Mouse (Mus musculus): ENCODE data around the gene Cabcoco1.

Gene Cabcoco1

DNA sequence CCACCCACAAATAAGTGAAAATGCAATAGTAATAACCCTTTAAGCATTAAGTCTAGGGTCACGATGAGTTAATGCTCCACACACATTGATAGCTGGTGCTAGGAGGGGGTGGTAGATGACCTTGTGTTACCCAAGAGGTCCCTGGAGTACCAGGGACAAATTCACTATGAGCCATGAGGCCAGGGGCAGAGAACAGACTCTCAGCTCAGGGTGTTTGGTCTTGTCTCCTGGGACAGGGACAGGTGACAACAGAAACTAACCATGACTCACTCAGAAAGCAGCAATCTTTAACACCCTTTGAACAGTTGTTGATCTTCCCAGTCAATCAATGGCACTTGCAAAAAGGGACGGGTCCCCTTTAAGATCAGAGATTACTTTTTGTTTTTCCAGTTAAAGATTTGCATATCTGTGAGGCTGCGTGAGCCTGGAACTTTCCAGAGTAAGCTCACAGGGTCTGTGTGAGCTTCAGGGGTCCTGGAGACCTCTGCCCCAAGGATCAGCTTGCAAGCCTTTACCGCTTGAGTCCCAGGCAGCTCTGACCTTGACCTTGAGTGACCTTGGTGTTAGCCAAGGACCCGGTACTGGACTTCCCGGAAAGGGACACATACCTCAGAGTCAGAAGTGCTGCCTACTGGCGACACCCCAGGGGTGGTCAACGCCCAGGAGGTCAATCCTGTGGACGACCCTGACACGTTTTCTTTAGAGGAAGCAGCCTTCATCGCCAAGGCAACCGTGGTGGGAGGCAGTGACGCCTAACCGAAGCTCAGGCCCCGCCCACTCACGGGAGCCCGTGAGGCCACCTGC lies at the start of gene Cabcoco1:
TSS of gene Cabcoco1 (minus strand) at position 758 of the 804 bp plus-strand sequence.
- DNase-seq (ENCODE audit: low spot score in 2 of 2): peak; percentile 60 to 64

DNA sequence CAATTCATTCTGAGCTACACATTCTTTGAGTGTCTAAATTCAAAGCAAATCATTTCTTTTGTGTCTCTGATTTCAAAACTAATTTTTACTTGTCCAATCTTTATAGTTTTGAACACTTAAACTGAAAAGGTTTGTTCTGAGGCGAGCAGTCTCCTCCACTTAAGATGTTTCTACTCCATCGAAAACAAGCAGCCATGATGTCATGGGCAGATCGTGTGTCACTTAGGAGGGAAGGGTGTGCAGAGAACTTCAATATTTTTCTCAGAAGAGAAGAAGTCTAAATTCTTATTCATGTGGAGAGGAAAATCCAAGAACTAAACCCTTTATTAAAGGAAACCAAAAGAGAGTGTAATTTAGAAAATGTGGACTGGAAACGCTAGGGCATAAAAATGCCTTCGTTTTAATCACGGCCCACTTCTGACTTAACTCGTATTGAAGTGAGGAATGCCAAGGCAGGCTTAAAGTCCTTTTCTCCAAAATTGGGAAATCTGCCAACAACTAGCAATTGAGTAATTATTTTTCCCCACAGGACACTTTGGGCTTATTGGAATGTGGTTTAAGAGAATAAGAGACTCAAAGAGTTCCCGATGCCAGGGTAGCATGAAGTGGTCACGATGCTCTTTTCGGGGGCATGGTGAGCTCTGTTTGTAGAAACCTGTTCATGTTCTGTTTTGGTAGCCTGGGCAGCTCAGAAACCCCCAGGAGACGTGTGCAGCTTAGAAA lies 48.0 kb upstream of the Cabcoco1 start:
- DNase-seq (ENCODE audit: low spot score in 2 of 2): no peak

DNA sequence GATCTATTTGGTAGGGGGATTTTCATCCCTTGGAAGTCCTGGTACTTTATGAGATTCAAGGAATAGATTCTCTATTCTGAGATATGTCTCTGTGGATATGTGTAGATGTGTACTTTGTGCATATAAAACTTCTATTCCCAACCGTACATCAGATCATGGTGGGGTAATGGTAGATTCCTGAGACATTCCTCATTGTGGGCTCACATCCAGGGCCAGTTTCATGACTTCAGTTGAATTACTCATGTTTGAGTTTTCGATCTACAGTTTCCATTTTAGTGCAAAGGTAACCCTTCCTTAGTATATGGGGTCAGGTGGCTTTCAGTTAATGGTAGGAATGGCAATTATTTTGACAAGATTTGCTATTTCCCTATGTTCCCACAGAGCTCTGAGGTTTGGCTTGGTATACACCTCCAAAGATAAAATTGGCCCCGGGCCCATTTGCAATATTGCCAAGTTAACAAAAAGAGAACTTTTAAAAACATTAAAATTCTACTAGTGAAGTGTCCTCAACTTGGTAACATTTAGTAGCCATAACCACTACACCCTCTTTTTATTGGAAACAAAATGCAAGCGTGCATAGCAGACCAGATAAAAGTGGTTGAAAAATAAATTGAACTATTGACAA lies 45.8 kb upstream of the Cabcoco1 start:
- DNase-seq (ENCODE audit: low spot score in 2 of 2): no peak

GRCm38 (mm10) chr10:68577321-68577720 lies 35.6 kb upstream of the Cabcoco1 start:
- no peak for DNase-seq (ENCODE audit: low spot score in 2 of 2)

DNA sequence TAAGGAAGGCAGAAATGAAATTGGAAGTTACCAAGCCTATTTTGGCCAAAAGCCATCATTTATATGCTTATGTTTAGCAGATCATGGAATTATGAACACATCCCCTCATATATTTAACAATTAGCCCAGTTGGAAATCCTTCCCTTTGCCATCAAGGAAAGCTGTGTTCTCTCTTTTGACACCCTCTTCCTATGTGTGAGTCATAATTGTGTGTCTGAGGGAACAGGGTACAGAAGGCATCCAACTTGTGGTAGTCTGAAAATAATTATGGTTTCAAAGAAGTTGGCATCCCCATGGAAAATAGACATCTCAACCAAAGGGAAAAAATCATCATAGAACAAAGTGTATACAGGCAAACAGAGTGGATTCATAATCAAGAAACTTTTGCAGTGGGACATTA lies 26.5 kb upstream of the Cabcoco1 start:
- DNase-seq (ENCODE audit: low spot score in 2 of 2): no peak

GRCm38 (mm10) chr10:68562344-68562743 lies 20.6 kb upstream of the Cabcoco1 start:
- DNase-seq (ENCODE audit: low spot score in 2 of 2): no peak

DNA sequence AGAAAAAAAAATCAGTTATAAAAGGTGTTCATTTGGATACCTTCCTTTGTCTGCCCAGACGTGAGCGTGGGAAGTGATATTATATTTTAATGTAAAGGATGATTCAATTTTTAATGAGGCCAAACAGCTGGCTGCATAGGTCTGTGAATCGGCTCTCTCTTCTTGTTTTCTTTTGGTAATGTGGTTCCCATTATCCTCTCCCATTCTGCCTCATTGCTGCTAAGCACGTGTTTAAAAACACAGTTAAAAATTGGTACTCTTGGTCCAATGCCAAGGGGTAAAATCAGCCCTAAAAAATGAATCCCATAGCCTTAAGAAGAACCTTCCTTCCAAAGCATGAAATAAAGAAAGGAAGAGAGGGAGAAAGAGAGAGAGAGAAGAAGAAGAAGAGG lies 17.1 kb upstream of the Cabcoco1 start:
- DNase-seq (ENCODE audit: low spot score in 2 of 2): no peak

GRCm38 (mm10) chr10:68558105-68558827 lies 16.6 kb upstream of the Cabcoco1 start:
- DNase-seq (ENCODE audit: low spot score in 2 of 2): peak; percentile 29

DNA sequence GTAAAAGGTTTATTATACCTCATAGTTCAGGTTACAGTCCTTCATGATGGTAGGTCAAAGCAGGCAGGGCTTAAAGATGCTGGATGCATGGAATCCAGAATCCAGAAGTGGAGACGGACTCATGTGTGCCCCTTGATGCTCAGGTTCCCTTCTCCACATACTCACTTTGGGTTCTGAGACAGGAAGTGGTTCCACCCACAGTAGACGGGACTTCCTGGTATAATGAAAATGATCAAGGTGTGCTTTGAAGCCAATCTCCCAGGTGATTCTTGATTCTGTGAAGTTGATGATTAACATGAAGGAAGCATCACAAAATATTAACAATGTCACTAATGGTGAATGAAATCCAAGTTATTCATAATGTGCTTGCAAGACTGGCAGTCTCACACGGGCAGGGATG lies 12.0 kb upstream of the Cabcoco1 start:
- DNase-seq (ENCODE audit: low spot score in 2 of 2): no peak

DNA sequence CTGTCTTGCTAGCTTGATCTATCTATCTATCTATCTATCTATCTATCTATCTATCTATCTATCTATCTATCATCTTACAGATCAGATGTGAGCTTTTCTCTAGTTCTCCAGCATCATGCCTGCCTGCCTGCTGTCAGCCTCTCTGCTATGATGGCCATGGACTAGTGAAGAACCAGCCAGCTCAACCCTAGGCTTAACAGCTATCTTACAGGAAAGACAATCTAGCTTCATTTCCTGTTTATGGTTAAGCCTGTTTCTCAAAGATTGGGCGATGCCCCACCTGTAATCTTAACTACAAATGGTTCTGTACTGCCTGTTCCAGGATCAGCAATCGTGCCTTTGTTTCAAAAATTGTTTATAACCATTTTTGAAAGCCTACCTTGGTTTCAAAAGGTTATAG lies 10.9 kb upstream of the Cabcoco1 start:
- DNase-seq (ENCODE audit: low spot score in 2 of 2): no peak

DNA sequence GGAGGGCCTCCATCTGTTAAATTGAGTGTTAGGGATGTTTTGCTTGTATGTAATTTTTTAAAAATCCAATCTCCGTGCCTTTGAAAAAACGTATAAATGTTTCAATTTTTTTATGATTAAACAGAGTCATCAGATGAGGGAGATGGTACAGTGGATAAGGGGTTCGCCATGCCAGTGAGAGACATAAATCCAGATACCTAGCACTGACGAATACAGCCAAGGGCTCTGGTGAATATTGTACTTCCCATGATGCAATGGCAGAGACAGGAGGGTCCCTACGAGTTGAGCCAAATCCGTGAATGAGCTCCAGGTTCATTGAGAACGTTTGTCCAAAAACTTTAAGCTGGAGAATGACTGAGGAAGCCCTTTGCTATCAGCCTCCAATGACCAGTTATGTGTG lies 9.6 kb upstream of the Cabcoco1 start:
- no peak for DNase-seq (ENCODE audit: low spot score in 2 of 2)

DNA sequence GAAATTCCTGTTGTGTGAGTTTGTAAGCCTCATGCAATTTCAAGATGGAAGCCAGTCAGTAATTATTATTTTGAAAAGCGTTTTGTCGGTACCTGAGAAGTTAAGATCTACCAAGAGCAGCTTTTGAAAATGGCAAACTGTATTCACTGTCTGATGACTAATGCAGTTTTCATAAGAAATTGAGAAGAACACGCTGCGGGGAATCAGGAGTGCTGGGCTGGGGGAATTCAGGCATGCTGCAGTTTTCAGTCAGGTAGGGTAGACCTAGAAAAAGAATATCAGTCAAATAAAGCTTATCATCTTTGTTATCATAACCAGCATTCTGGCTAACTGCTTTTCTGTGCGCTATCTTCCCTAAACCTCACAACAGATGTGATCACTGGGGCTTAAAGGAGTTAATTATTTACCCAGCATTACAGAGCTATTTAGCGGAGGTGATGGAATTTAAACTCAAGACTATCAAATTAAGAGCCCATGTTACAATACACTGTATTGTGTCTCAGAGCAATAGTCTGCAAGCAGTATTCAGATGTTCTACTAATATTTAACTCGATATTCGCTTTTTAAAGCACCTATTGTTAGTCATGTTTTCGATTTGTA lies 9.1 kb upstream of the Cabcoco1 start:
- DNase-seq (ENCODE audit: low spot score in 2 of 2): no peak

GRCm38 (mm10) chr10:68543107-68543506 lies 1.4 kb upstream of the Cabcoco1 start:
- DNase-seq (ENCODE audit: low spot score in 2 of 2): no peak

DNA sequence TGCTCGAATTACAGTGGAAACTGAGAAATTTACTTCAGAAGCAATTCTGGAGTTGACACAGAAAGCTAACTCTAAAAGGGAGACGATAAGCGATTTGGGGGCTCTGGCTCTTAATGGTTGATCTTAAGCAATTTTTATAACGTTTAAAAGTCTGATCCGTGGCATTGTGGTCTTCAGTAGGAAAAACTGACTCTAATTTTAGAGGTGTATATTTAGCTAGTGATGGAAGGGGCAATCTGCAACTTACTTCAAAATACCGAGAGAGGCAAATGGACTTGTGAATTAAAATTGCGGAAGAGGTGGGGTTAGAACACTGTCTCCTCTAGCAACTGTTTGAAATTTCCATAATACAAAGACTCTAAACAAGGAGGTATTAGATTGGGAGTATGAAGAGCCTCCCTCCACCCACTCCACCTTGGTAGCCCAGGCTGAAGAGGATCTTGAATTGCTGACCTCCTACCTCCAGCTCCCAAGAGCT lies 286 bp upstream of the Cabcoco1 start:
- no peak for DNase-seq (ENCODE audit: low spot score in 2 of 2)

DNA sequence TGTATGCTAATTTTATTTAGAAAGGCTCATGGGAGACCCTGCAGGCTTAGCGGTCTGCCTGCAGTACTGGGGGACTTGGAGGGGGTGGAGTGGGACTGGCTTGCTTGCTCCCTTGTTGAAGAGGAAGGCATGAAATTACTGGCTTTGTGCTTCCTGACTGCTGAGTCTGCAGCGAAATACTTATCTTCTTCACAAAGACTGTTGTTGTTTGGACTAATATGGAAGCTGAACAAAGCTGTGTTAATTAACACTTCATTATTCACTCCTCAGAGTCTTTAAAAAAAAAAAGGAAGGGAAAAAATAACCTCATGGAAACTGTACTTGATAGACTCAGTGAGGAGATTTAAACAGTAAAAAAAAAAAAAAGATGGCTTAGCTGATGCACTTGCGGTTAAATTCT lies 1.1 kb downstream of the Cabcoco1 start:
- DNase-seq (ENCODE audit: low spot score in 2 of 2): no peak

- DNase-seq (ENCODE audit: low spot score in 2 of 2): no peak
Measured at GRCm38 (mm10) chr10:68537261-68537950, 4.3 kb downstream of the Cabcoco1 start.

GRCm38 (mm10) chr10:68529364-68530049 lies 12.2 kb downstream of the Cabcoco1 start:
- DNase-seq (ENCODE audit: low spot score in 2 of 2): no peak

GRCm38 (mm10) chr10:68528958-68529357 lies 12.7 kb downstream of the Cabcoco1 start:
- DNase-seq (ENCODE audit: low spot score in 2 of 2): no peak

- no peak for DNase-seq (ENCODE audit: low spot score in 2 of 2)
Measured at GRCm38 (mm10) chr10:68522106-68522505, 19.6 kb downstream of the Cabcoco1 start.

GRCm38 (mm10) chr10:68512433-68513019 lies 29.2 kb downstream of the Cabcoco1 start:
- no peak for DNase-seq (ENCODE audit: low spot score in 2 of 2)

Data from frontal cortex, postnatal 14 days (tissue).